Mouse (Mus musculus) fat pad, adult 2 months (tissue): ENCODE data around the gene Nepn.
A peak's percentile ranks its signal among the peaks of the same experiment; 100 is the strongest.

Experiments
- DNase-seq: peaks from one replicate; pipeline ENCODE4 v3.0.0-alpha.2; 2011; ENCODE audit warnings: low read depth, low spot score; ENCODE audit errors: extremely low read depth

Nepn gene

GRCm38 (mm10) chr10:52399722-52400121 lies 10.9 kb downstream of the Nepn start:
- DNase-seq = peak; percentile 89

GRCm38 (mm10) chr10:52405160-52405559 lies 16.4 kb downstream of the Nepn start:
- no peak for DNase-seq

GRCm38 (mm10) chr10:52407526-52407925 lies 18.8 kb downstream of the Nepn start:
- DNase-seq = no peak

GRCm38 (mm10) chr10:52415020-52415419 lies 26.2 kb downstream of the Nepn start:
- DNase-seq = no peak

GRCm38 (mm10) chr10:52416458-52416857 lies 27.7 kb downstream of the Nepn start:
- no peak for DNase-seq

GRCm38 (mm10) chr10:52417299-52417997 lies 28.7 kb downstream of the Nepn start, which contains the start of gene Nus1:
Nus1 (plus strand) TSS chr10:52417547.
- no peak for DNase-seq

GRCm38 (mm10) chr10:52417998-52418860 lies 29.5 kb downstream of the Nepn start:
- no peak for DNase-seq

GRCm38 (mm10) chr10:52418931-52419330 lies 30.2 kb downstream of the Nepn start:
- no peak for DNase-seq

GRCm38 (mm10) chr10:52419402-52419801 lies 30.6 kb downstream of the Nepn start:
- no peak for DNase-seq

- no peak for DNase-seq
Measured at GRCm38 (mm10) chr10:52420526-52420925, 31.8 kb downstream of the Nepn start.

GRCm38 (mm10) chr10:52421716-52422115 lies 32.9 kb downstream of the Nepn start:
- no peak for DNase-seq

- DNase-seq = no peak
Measured at GRCm38 (mm10) chr10:52423097-52423496, 34.3 kb downstream of the Nepn start.

- no peak for DNase-seq
Measured at GRCm38 (mm10) chr10:52426314-52426980, 37.7 kb downstream of the Nepn start.

GRCm38 (mm10) chr10:52427634-52428415 lies 39.1 kb downstream of the Nepn start:
- no peak for DNase-seq

GRCm38 (mm10) chr10:52430953-52431352 lies 42.2 kb downstream of the Nepn start:
- DNase-seq = no peak

GRCm38 (mm10) chr10:52434836-52435235 lies 46.1 kb downstream of the Nepn start:
- DNase-seq = no peak
